Mouse (Mus musculus): ENCODE data around the gene 2510039O18Rik.

2510039O18Rik gene

GRCm38 (mm10) chr4:147995311-147995710 is 54.6 kb downstream of the 2510039O18Rik start:
- DNase-seq: no peak
